Mouse (Mus musculus): ENCODE results near the gene Cetn2. TPM values are rescaled to one million over a fixed set of nuclear protein-coding genes. Genes with fewer than 3 reads are reported as not detected.
A peak's percentile ranks its signal among the peaks of the same experiment; 100 is the strongest.

The Cetn2 gene
- polyA plus RNA-seq (2015; fragmentation: Nextera tagmentation; extraction: Ambion mirVana) = 51.4 and 54.9 TPM in 2 replicates

DNA sequence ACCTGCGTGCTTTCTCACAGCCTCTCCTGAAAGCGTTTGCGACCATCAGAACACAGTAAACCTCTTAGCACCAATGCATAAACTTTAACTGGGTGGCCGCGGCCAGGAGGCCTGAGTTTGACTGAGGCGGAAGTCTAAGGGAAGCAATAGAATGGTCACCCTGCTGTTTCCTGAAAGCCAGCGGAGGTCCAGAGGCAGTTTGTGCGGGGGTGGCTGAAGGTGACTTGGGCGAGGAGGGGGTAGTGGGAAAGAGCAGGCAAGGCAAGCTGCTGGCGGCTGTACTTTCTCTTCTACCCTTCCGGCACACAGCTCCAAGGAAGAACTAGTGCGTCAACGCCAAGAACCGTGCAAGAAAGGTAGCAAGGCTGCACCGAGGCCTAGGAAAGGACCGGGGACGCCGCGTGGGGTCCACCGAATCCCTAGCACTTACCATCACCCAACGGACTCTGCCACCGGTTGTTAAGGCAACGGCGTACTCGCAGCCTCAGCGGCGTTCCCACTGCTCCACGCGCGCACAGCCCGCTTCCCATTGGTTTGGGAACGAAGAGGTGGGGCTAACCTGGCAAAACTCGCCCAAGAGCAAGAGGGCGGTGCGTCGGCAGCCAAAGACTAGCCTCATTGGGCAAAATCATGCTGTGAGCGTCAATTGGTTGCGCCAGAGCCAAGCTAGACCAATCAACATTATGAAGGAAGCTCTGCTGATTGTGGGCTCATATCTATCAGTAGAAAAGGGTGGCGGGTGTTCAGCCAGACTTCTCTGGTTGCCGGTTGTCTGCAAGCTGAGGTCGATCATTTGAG lies at the start of gene Cetn2, which contains the start of gene Nsdhl:
Gene Cetn2, minus strand, starts transcription at position 528 of the 798 bp plus-strand sequence.
Gene Nsdhl, plus strand, starts transcription at position 674 of the 798 bp plus-strand sequence.
- 16% methylated on average over 38 of the region's 41 CpGs for WGBS
- Histone ChIP-seq H3K27me3 (replicated peaks; ENCODE audit: control insufficient read depth, insufficient read depth, low read length) (no peaks in the 10 kb centered on the region; the same call in 1 of the 2 replicates), H3K4me1 (ENCODE audit: control insufficient read depth, insufficient read depth, low read length) (no peaks in the 10 kb centered on the region), H3K9me3 (ENCODE audit: control insufficient read depth, low read length) (no peaks in the 10 kb centered on the region), H3K36me3 (ENCODE audit: control insufficient read depth, insufficient read depth, low read length) (no peaks in the 10 kb centered on the region), H3K9ac (ENCODE audit: low read depth, low read length) (peak within 1 kb of the TSS; percentile 64), H3K27ac (ENCODE audit: low read length) (peak within 1 kb of the TSS; percentile 70), H3K4me3 (ENCODE audit: low read length) (peak within 1 kb of the TSS; percentile 59), H3K4me2 (ENCODE audit: low read depth, low read length) (peak within 1 kb of the TSS; percentile 60)
- ATAC-seq = peak; percentile 99

DNA sequence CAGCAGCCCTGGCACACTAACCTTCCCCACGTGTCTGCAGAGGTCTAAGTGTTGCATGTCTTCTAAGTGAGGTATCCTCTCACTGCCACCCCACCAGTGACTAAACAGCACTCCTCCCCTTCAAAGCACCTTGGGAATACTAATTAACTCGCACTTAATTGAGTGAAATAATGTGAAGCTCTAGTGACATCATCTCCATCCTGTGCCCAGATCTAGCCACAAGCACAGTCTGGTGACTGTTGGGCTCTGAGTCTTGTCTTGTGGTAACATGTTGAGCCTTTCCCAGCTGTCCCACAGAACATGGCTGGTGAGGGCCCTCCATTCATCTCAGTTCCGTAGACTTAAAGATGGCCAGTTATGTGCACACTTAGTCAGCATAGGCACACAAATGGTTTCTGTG lies 44.5 kb upstream of the Cetn2 start:
- H3K27me3 ChIP-seq (replicated peaks; ENCODE audit: control insufficient read depth, insufficient read depth, low read length) = no peaks in the 10 kb centered on the region
- H3K9ac ChIP-seq (ENCODE audit: low read depth, low read length) = no peak overlapping the region
- H3K4me1 ChIP-seq (ENCODE audit: control insufficient read depth, insufficient read depth, low read length) = no peaks in the 10 kb centered on the region
- 79% methylated on average over 3 of the region's 3 CpGs for WGBS
- H3K9me3 ChIP-seq (ENCODE audit: control insufficient read depth, low read length) = no peaks in the 10 kb centered on the region
- no peak overlapping the region for H3K27ac ChIP-seq (ENCODE audit: low read length)
- no peaks in the 10 kb centered on the region for H3K36me3 ChIP-seq (ENCODE audit: control insufficient read depth, insufficient read depth, low read length)
- no peak overlapping the region for H3K4me3 ChIP-seq (ENCODE audit: low read length)
- ATAC-seq = no peak
- no peak overlapping the region for H3K4me2 ChIP-seq (ENCODE audit: low read depth, low read length)

DNA sequence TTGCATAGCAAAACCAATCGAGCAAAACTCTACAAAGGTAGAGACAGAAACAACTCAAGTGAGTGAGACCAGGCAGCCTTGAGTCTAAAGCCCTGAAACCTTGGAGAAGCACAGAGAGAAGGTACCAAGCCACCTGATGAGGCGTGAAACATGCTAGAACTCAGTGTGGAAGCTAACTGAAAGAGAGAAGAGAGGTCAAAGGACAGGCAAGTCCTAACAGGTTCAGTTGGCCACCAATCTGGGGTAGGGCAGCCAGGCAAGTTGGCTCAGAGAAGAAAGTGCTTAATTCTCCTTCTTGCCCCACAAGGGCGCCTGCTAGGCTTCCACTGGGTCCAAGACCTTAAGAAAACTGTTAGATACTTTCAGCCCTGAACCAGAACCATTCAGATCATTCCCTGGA lies 43.3 kb upstream of the Cetn2 start:
- ATAC-seq = no peak

DNA sequence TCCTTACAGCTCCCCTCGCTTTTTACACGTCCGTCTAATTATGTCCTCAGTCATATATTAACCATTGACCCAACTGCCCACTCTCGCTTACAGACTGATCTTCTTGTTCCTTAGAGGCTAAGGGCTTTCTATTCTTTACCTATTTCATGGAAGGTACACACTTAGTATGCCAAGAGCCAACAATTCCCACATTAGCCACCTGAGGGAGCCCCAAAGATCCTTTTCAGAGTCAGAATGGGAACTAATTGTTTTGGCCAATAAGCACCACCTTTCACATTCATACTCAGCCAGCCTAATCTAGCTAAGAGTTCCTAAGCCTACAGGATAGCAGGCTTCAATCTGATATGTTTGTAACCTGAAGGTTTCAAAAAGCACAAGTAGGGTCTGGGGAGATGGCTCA lies 42.2 kb upstream of the Cetn2 start:
- Histone ChIP-seq H3K9ac (ENCODE audit: low read depth, low read length) (no peak overlapping the region), H3K4me3 (ENCODE audit: low read length) (no peak overlapping the region), H3K9me3 (ENCODE audit: control insufficient read depth, low read length) (no peaks in the 10 kb centered on the region), H3K27ac (ENCODE audit: low read length) (no peak overlapping the region), H3K4me2 (ENCODE audit: low read depth, low read length) (no peak overlapping the region), H3K4me1 (ENCODE audit: control insufficient read depth, insufficient read depth, low read length) (no peaks in the 10 kb centered on the region), H3K27me3 (replicated peaks; ENCODE audit: control insufficient read depth, insufficient read depth, low read length) (no peaks in the 10 kb centered on the region), H3K36me3 (ENCODE audit: control insufficient read depth, insufficient read depth, low read length) (no peaks in the 10 kb centered on the region)
- no peak for ATAC-seq
- 84% methylated on average over 4 of the region's 4 CpGs for WGBS

More for the DNA sequence above, 43.3 kb upstream of the Cetn2 start:
- Histone ChIP-seq H3K4me1 (ENCODE audit: control insufficient read depth, insufficient read depth, low read length) (no peaks in the 10 kb centered on the region), H3K4me3 (ENCODE audit: low read length) (no peak overlapping the region), H3K4me2 (ENCODE audit: low read depth, low read length) (no peak overlapping the region), H3K36me3 (ENCODE audit: control insufficient read depth, insufficient read depth, low read length) (no peaks in the 10 kb centered on the region), H3K9ac (ENCODE audit: low read depth, low read length) (no peak overlapping the region), H3K27me3 (replicated peaks; ENCODE audit: control insufficient read depth, insufficient read depth, low read length) (no peaks in the 10 kb centered on the region), H3K27ac (ENCODE audit: low read length) (no peak overlapping the region), H3K9me3 (ENCODE audit: control insufficient read depth, low read length) (no peaks in the 10 kb centered on the region)
- 74% methylated on average over 3 of the region's 3 CpGs for WGBS

DNA sequence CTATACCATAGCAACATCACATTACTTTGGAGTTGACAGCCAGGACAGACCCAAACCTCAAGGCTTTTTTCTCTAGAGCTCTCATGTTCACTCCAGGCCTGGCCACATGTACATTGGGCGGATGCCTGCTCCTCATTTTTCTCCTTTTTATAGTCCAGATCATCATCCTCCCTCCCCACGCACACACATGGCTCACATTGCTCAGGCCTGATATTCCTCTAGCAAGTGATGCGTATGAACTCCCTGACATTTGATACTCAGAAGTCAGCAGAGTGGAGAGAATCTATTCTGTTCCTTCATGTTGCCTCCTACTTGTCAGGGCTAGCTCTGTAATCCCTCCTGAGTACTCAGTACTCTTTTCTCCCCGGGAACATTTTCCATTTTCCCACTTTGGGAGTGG lies 38.3 kb upstream of the Cetn2 start:
- Histone ChIP-seq H3K9me3 (ENCODE audit: control insufficient read depth, low read length) (no peaks in the 10 kb centered on the region), H3K9ac (ENCODE audit: low read depth, low read length) (no peak overlapping the region), H3K4me1 (ENCODE audit: control insufficient read depth, insufficient read depth, low read length) (no peaks in the 10 kb centered on the region), H3K4me3 (ENCODE audit: low read length) (no peak overlapping the region), H3K27me3 (replicated peaks; ENCODE audit: control insufficient read depth, insufficient read depth, low read length) (no peaks in the 10 kb centered on the region), H3K27ac (ENCODE audit: low read length) (no peak overlapping the region), H3K36me3 (ENCODE audit: control insufficient read depth, insufficient read depth, low read length) (no peaks in the 10 kb centered on the region), H3K4me2 (ENCODE audit: low read depth, low read length) (no peak overlapping the region)
- ATAC-seq = no peak
- 86% methylated on average over 4 of the region's 4 CpGs for WGBS

DNA sequence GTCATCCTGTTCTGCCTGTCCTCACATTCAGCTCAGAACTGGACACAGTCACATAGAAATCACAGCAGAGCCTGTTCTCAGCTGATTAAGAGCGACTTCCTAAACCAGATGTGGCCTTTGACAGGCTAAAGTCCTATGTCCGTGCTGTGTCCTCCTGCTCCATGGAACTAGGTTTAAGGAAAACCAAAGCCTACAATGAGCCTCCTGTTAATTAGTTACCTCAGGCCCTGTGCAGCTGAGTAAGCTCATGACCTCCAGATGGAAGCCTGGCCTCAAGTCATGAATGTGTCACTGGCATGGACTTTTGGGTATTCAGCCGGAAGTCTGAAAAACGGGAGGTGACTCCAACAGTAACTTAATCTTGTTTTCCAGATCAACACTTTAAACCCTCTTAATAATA lies 35.3 kb upstream of the Cetn2 start:
- no peak overlapping the region for H3K9ac ChIP-seq (ENCODE audit: low read depth, low read length)
- WGBS = 85% methylated on average over 4 of the region's 4 CpGs
- H3K36me3 ChIP-seq (ENCODE audit: control insufficient read depth, insufficient read depth, low read length) = no peaks in the 10 kb centered on the region
- H3K27me3 ChIP-seq (replicated peaks; ENCODE audit: control insufficient read depth, insufficient read depth, low read length) = no peaks in the 10 kb centered on the region
- H3K9me3 ChIP-seq (ENCODE audit: control insufficient read depth, low read length) = no peaks in the 10 kb centered on the region
- no peak overlapping the region for H3K27ac ChIP-seq (ENCODE audit: low read length)
- H3K4me3 ChIP-seq (ENCODE audit: low read length) = no peak overlapping the region
- no peak for ATAC-seq
- no peak overlapping the region for H3K4me2 ChIP-seq (ENCODE audit: low read depth, low read length)
- no peaks in the 10 kb centered on the region for H3K4me1 ChIP-seq (ENCODE audit: control insufficient read depth, insufficient read depth, low read length)

DNA sequence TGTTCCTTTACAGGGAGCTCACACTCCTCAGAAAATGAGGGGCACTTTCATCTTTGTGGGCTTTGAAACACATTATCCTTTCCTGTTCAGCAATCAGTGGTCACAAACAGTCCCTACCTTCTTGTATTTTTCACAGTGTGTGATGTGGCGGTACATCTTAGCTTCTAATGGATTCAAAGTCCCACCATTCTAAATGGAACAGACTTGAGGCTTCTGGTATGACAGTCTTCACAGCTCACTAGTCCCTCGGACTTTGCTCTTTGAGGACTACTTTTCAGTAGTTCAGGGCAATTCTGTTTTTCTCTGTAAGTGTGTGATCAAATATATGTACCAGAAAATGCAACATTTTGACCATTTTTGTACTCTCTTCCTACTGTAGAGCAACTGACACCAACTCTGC lies 3.2 kb upstream of the Cetn2 start:
- Histone ChIP-seq H3K36me3 (ENCODE audit: control insufficient read depth, insufficient read depth, low read length) (no peaks in the 10 kb centered on the region), H3K9me3 (ENCODE audit: control insufficient read depth, low read length) (no peaks in the 10 kb centered on the region), H3K27ac (ENCODE audit: low read length) (no peak overlapping the region), H3K9ac (ENCODE audit: low read depth, low read length) (no peak overlapping the region), H3K4me1 (ENCODE audit: control insufficient read depth, insufficient read depth, low read length) (no peaks in the 10 kb centered on the region), H3K27me3 (replicated peaks; ENCODE audit: control insufficient read depth, insufficient read depth, low read length) (no peaks in the 10 kb centered on the region), H3K4me2 (ENCODE audit: low read depth, low read length) (no peak overlapping the region), H3K4me3 (ENCODE audit: low read length) (no peak overlapping the region)
- WGBS = 81% methylated on average over 2 of the region's 2 CpGs
- no peak for ATAC-seq

DNA sequence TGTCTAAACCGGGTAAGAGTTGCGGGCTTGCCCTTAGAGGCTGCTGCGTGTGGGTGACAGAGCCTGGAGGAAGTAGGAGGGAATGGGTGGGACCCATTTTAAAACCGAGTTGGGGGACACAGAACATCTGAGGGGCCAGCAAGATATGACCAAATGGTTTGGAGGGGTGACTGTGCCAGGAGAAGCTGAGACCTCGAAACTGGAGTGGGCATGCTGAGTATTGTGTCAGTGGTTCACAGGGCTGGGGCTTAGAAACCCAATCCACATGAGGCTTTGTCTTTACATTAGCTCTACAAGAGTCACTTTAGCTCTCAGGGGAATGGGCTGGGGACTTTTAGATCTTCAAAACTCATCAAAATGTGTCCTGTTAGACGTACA lies 460 bp upstream of the Cetn2 start:
- 14% methylated on average over 6 of the region's 6 CpGs for WGBS

DNA sequence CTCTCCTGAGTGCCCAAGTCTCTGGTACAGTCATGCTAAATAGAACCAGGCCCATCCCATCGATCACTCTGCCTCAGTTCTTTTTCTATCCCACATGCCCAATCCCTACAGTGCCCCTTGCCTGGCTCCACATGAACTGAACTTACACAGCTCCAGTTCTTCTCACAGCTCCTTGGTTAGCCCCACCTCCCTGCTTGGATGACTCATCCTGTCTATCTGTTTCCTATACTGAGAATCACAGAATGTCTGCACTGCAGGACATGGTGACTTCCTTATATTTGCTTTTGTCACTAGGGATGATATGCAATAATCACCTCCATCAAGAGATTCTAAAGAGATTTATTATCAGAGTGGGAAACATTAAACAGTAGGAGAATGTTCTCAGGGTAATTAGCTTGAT lies 6.6 kb downstream of the Cetn2 start:
- Histone ChIP-seq H3K4me2 (ENCODE audit: low read depth, low read length) (no peak overlapping the region), H3K36me3 (ENCODE audit: control insufficient read depth, insufficient read depth, low read length) (no peaks in the 10 kb centered on the region), H3K9me3 (ENCODE audit: control insufficient read depth, low read length) (no peaks in the 10 kb centered on the region), H3K4me3 (ENCODE audit: low read length) (no peak overlapping the region), H3K9ac (ENCODE audit: low read depth, low read length) (no peak overlapping the region), H3K4me1 (ENCODE audit: control insufficient read depth, insufficient read depth, low read length) (no peaks in the 10 kb centered on the region), H3K27ac (ENCODE audit: low read length) (no peak overlapping the region), H3K27me3 (replicated peaks; ENCODE audit: control insufficient read depth, insufficient read depth, low read length) (no peaks in the 10 kb centered on the region; the same call in 1 of the 2 replicates)
- whole genome bisulfite sequencing = 79% methylated on average over 1 of the region's 1 CpGs
- no peak for ATAC-seq

More for the DNA sequence above, 460 bp upstream of the Cetn2 start:
- H3K27me3 ChIP-seq (replicated peaks; ENCODE audit: control insufficient read depth, insufficient read depth, low read length) = no peaks in the 10 kb centered on the region; the same call in 1 of the 2 replicates
- H3K4me2 ChIP-seq (ENCODE audit: low read depth, low read length) = peak overlapping the region; percentile 52
- peak; percentile 20 for ATAC-seq
- peak overlapping the region; percentile 70 for H3K27ac ChIP-seq (ENCODE audit: low read length)
- H3K9me3 ChIP-seq (ENCODE audit: control insufficient read depth, low read length) = no peaks in the 10 kb centered on the region
- no peaks in the 10 kb centered on the region for H3K36me3 ChIP-seq (ENCODE audit: control insufficient read depth, insufficient read depth, low read length)
- H3K4me1 ChIP-seq (ENCODE audit: control insufficient read depth, insufficient read depth, low read length) = no peaks in the 10 kb centered on the region
- peak overlapping the region; percentile 59 for H3K4me3 ChIP-seq (ENCODE audit: low read length)
- peak overlapping the region; percentile 64 for H3K9ac ChIP-seq (ENCODE audit: low read depth, low read length)

DNA sequence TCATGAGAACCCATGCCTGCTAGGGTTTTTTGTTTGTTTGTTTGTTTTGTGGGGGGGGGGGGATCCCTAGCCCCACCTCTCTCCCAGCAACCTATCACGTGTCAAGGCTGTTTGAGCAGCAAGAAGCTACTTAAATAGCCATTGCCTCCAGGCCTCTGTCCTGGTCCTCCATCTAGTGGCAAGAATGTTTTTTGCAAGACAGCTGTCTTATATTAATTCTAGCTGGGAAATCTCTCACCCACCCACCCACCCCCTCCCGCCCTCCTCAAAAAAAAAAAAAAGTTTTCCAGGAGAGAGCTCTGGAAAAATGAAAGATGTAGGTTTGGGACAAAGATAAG lies 9.8 kb downstream of the Cetn2 start:
- Histone ChIP-seq H3K36me3 (ENCODE audit: control insufficient read depth, insufficient read depth, low read length) (no peaks in the 10 kb centered on the region), H3K4me1 (ENCODE audit: control insufficient read depth, insufficient read depth, low read length) (no peaks in the 10 kb centered on the region), H3K9ac (ENCODE audit: low read depth, low read length) (no peak overlapping the region), H3K27me3 (replicated peaks; ENCODE audit: control insufficient read depth, insufficient read depth, low read length) (no peaks in the 10 kb centered on the region), H3K4me3 (ENCODE audit: low read length) (no peak overlapping the region), H3K9me3 (ENCODE audit: control insufficient read depth, low read length) (no peaks in the 10 kb centered on the region), H3K27ac (ENCODE audit: low read length) (no peak overlapping the region), H3K4me2 (ENCODE audit: low read depth, low read length) (no peak overlapping the region)
- 15% methylated on average over 2 of the region's 2 CpGs for WGBS
- peak; percentile 74 for ATAC-seq

Measured in intestine, embryonic 16.5 days (tissue).